Mouse (Mus musculus) stomach, postnatal 0 days (tissue): Measurements from ENCODE around the gene Eml5.

ENCODE experiments used
- CTCF ChIP-seq: IDR thresholded peaks from 2 replicates; pipeline ENCODE4 v1.5.1; 2016; ENCODE audit warnings: antibody characterized with exemption, low read depth, mild to moderate bottlenecking, moderate library complexity
- EP300 ChIP-seq: optimal IDR thresholded peaks from 2 replicates; pipeline ENCODE3; 2016; ENCODE audit warnings: antibody characterized with exemption

GRCm38 (mm10) chr12:98800334-98800733, 101.0 kb downstream of the Eml5 start:
- no peak for TF ChIP-seq CTCF
- no peak for TF ChIP-seq EP300
